In genomic region chr14:30548131-30548720, GRCm38 (mm10) we compare ENCODE assay signal across 8 mouse cellular contexts. TPM values are rescaled to one million over a fixed set of nuclear protein-coding genes. Genes with fewer than 3 reads are reported as not detected.
DNase-seq lines count a peak whose midpoint lies in the region; ATAC-seq and TF ChIP-seq lines count a peak whose summit lies in the region.

Gene Tkt (plus strand): TSS chr14:30548359.

- peak within 1 kb of the TSS; percentile 97 for H3K9ac ChIP-seq in heart, embryonic 11.5 days (ENCODE audit: low read depth, low read length)
- H3K9ac ChIP-seq in kidney, embryonic 15.5 days = peak within 1 kb of the TSS; percentile 68
- peak within 1 kb of the TSS; percentile 61 for H3K9ac ChIP-seq in limb, embryonic 15.5 days
- H3K9ac ChIP-seq in midbrain, embryonic 15.5 days = peak within 1 kb of the TSS; percentile 83

- H3K4me1 ChIP-seq in heart, embryonic 11.5 days (ENCODE audit: control insufficient read depth, insufficient read depth, low read length) = peaks cover 29% of the 10 kb centered on the region
- peaks cover 35% of the 10 kb centered on the region for H3K4me1 ChIP-seq in kidney, embryonic 15.5 days
- H3K4me1 ChIP-seq in limb, embryonic 15.5 days = peaks cover 34% of the 10 kb centered on the region
- peaks cover 32% of the 10 kb centered on the region for H3K4me1 ChIP-seq in midbrain, embryonic 15.5 days
- peaks cover 14% of the 10 kb centered on the region for H3K4me1 ChIP-seq in testis, adult 2 months (ENCODE audit: control insufficient read depth, insufficient read depth, low read length)

- peak within 1 kb of the TSS; percentile 81 for H3K4me2 ChIP-seq in heart, embryonic 11.5 days
- H3K4me2 ChIP-seq in kidney, embryonic 15.5 days = peak within 1 kb of the TSS; percentile 86
- H3K4me2 ChIP-seq in limb, embryonic 15.5 days = peak within 1 kb of the TSS; percentile 83
- peak within 1 kb of the TSS; percentile 70 for H3K4me2 ChIP-seq in midbrain, embryonic 15.5 days

- TF ChIP-seq CTCF in testis, adult 2 months (IDR thresholded peaks at IDR 0.05; ENCODE audit: control insufficient read depth, insufficient read depth, insufficient replicate concordance, low read depth, low read length) = no peak

- DNase-seq in CD4-positive, CD25-positive, alpha-beta regulatory T cell, adult 2 months (ENCODE audit: low read depth, low spot score) = peak; percentile 21
- peak; percentile 84 for DNase-seq in brain, adult 2 months (ENCODE audit: low read depth, low spot score)
- peak; percentile 82 for DNase-seq in fibroblast of lung, adult 2 months (ENCODE audit: low read depth)

- H3K27me3 ChIP-seq in heart, embryonic 11.5 days (ENCODE audit: control insufficient read depth, insufficient read depth, low read length) = no peaks in the 10 kb centered on the region
- no peaks in the 10 kb centered on the region for H3K27me3 ChIP-seq in kidney, embryonic 15.5 days
- H3K27me3 ChIP-seq in limb, embryonic 15.5 days = no peaks in the 10 kb centered on the region
- H3K27me3 ChIP-seq in midbrain, embryonic 15.5 days (replicated peaks) = no peaks in the 10 kb centered on the region
- H3K27me3 ChIP-seq in testis, adult 2 months (ENCODE audit: control insufficient read depth, insufficient read depth, low read length) = no peaks in the 10 kb centered on the region

- peak within 1 kb of the TSS; percentile 93 for H3K27ac ChIP-seq in heart, embryonic 11.5 days (ENCODE audit: low read depth, low read length)
- H3K27ac ChIP-seq in kidney, embryonic 15.5 days = peak within 1 kb of the TSS; percentile 89
- peak within 1 kb of the TSS; percentile 94 for H3K27ac ChIP-seq in limb, embryonic 15.5 days
- H3K27ac ChIP-seq in midbrain, embryonic 15.5 days = peak within 1 kb of the TSS; percentile 94
- peak within 1 kb of the TSS; percentile 59 for H3K27ac ChIP-seq in testis, adult 2 months (ENCODE audit: control insufficient read depth, insufficient read depth, low read depth, low read length)

- no peak for TF ChIP-seq POLR2A in testis, adult 2 months (IDR thresholded peaks at IDR 0.05; ENCODE audit: control insufficient read depth, low read depth, low read length)

- peak; percentile 10; the same call in 1 of the 2 replicates for ATAC-seq in heart, embryonic 11.5 days (replicated peaks; ENCODE audit: insufficient number of reproducible peaks, low FRiP score, low TSS enrichment)
- ATAC-seq in kidney, embryonic 15.5 days (replicated peaks; ENCODE audit: low FRiP score) = peak; percentile 12
- no peak for ATAC-seq in limb, embryonic 15.5 days (ENCODE audit: insufficient number of reproducible peaks, low FRiP score, low TSS enrichment, low read depth)
- ATAC-seq in midbrain, embryonic 15.5 days (replicated peaks) = peak; percentile 22

- H3K9me3 ChIP-seq in heart, embryonic 11.5 days (replicated peaks; ENCODE audit: control insufficient read depth, low read length) = no peaks in the 10 kb centered on the region
- no peaks in the 10 kb centered on the region for H3K9me3 ChIP-seq in kidney, embryonic 15.5 days (replicated peaks)
- H3K9me3 ChIP-seq in limb, embryonic 15.5 days = no peaks in the 10 kb centered on the region
- no peaks in the 10 kb centered on the region for H3K9me3 ChIP-seq in midbrain, embryonic 15.5 days

- H3K36me3 ChIP-seq in heart, embryonic 11.5 days (ENCODE audit: control insufficient read depth, insufficient read depth, low read length) = no peaks in the 10 kb centered on the region
- 0 out of 2 replicates have a peak, but pooled peaks cover 4% of the 10 kb centered on the region for H3K36me3 ChIP-seq in kidney, embryonic 15.5 days
- H3K36me3 ChIP-seq in limb, embryonic 15.5 days = no peaks in the 10 kb centered on the region
- H3K36me3 ChIP-seq in midbrain, embryonic 15.5 days (replicated peaks) = no peaks in the 10 kb centered on the region
- H3K36me3 ChIP-seq in testis, adult 2 months (ENCODE audit: control insufficient read depth, insufficient read depth, low read length) = no peaks in the 10 kb centered on the region

- 28% methylated on average over 8 of the region's 8 CpGs for WGBS in heart, embryonic 11.5 days (ENCODE audit: insufficient replicate concordance)
- 28% methylated on average over 8 of the region's 8 CpGs for WGBS in kidney, embryonic 15.5 days
- WGBS in limb, embryonic 15.5 days = 17% methylated on average over 8 of the region's 8 CpGs
- WGBS in midbrain, embryonic 15.5 days = 22% methylated on average over 8 of the region's 8 CpGs

- peak within 1 kb of the TSS; percentile 86 for H3K4me3 ChIP-seq in heart, embryonic 11.5 days (ENCODE audit: low read depth, low read length)
- H3K4me3 ChIP-seq in kidney, embryonic 15.5 days (replicated peaks) = peak within 1 kb of the TSS; percentile 65
- H3K4me3 ChIP-seq in limb, embryonic 15.5 days = peak within 1 kb of the TSS; percentile 57
- H3K4me3 ChIP-seq in midbrain, embryonic 15.5 days = peak within 1 kb of the TSS; percentile 80
- peak within 1 kb of the TSS; percentile 84 for H3K4me3 ChIP-seq in testis, adult 2 months (ENCODE audit: control insufficient read depth, low read depth, low read length)

RNA-seq across cellular contexts. Expression of gene Tkt, which starts in this region (rescaled TPM):
- polyA plus RNA-seq in heart, embryonic 11.5 days (2014; fragmentation: Nextera tagmentation; extraction: Ambion mirVana) = 38.6 and 54.6 TPM in 2 replicates
- polyA plus RNA-seq in kidney, embryonic 15.5 days (2015; fragmentation: Nextera tagmentation; extraction: Ambion mirVana) = 275 and 297 TPM in 2 replicates
- 194 and 206 TPM in 2 replicates for polyA plus RNA-seq in limb, embryonic 15.5 days (2015; fragmentation: Nextera tagmentation; extraction: Ambion mirVana)
- 262 and 279 TPM in 2 replicates for polyA plus RNA-seq in midbrain, embryonic 15.5 days (2015; fragmentation: Nextera tagmentation; extraction: Ambion mirVana)
- 12.4 and 15.4 TPM in 2 replicates for polyA plus RNA-seq in testis, adult 2 months (2012; rRNA removed)

Comparison
In these comparisons a context has a peak if more than half of its experiments do, and no peak if none do; other contexts are left out.
1. DNase-seq: peak in every context shown above with its lines; median percentile 84 in brain, adult 2 months; 82 in fibroblast of lung, adult 2 months; 21 in CD4-positive, CD25-positive, alpha-beta regulatory T cell, adult 2 months.